Mouse (Mus musculus): ENCODE data around the gene Dapk3. TPM values are rescaled to one million over a fixed set of nuclear protein-coding genes. Genes with fewer than 3 reads are reported as not detected.

The Dapk3 gene
- polyA plus RNA-seq, 1 experiment from 2014 or later: 41.7 TPM

GRCm38 (mm10) chr10:81183805-81184204 is 1.0 kb downstream of the Dapk3 start, which contains the start of gene 4930442H23Rik:
4930442H23Rik (minus strand) TSS chr10:81183849.
- Histone ChIP-seq H3K27me3 (replicated peaks) (no peaks in the 10 kb centered on the region), H3K4me3 (peak within 1 kb of the TSS; percentile 72), H3K4me2 (peak within 1 kb of the TSS; percentile 81), H3K4me1 (peaks cover 59% of the 10 kb centered on the region), H3K27ac (peak within 1 kb of the TSS; percentile 85), H3K9ac (peak within 1 kb of the TSS; percentile 75), H3K36me3 (peaks cover 81% of the 10 kb centered on the region), H3K9me3 (replicated peaks) (no peaks in the 10 kb centered on the region)
- 68% methylated on average over 5 of the region's 5 CpGs for WGBS (ENCODE audit: insufficient replicate concordance)
- no peak for ATAC-seq

GRCm38 (mm10) chr10:81184765-81185164 is 2.0 kb downstream of the Dapk3 start:
- H3K27me3 ChIP-seq (replicated peaks): no peaks in the 10 kb centered on the region
- H3K4me3 ChIP-seq: no peak overlapping the region
- H3K27ac ChIP-seq: peak overlapping the region; percentile 16; the same call in 1 of the 2 replicates
- ATAC-seq: no peak
- H3K36me3 ChIP-seq: peaks cover 78% of the 10 kb centered on the region
- peaks cover 50% of the 10 kb centered on the region for H3K4me1 ChIP-seq
- H3K9ac ChIP-seq: no peak overlapping the region
- 71% methylated on average over 4 of the region's 4 CpGs for WGBS (ENCODE audit: insufficient replicate concordance)
- H3K4me2 ChIP-seq: no peak overlapping the region
- H3K9me3 ChIP-seq (replicated peaks): no peaks in the 10 kb centered on the region

- no peak overlapping the region for H3K4me3 ChIP-seq
- H3K4me1 ChIP-seq: peaks cover 52% of the 10 kb centered on the region
- H3K9ac ChIP-seq: no peak overlapping the region
- no peaks in the 10 kb centered on the region for H3K9me3 ChIP-seq (replicated peaks)
- H3K27me3 ChIP-seq (replicated peaks): no peaks in the 10 kb centered on the region
- no peak overlapping the region for H3K27ac ChIP-seq
- no peak for ATAC-seq
- H3K36me3 ChIP-seq: peaks cover 70% of the 10 kb centered on the region
- WGBS (ENCODE audit: insufficient replicate concordance): 85% methylated on average over 9 of the region's 9 CpGs
- no peak overlapping the region for H3K4me2 ChIP-seq
These were observed 4.4 kb downstream of the Dapk3 start for GRCm38 (mm10) chr10:81187161-81187560.

GRCm38 (mm10) chr10:81189821-81190220 is 7.0 kb downstream of the Dapk3 start:
- Histone ChIP-seq H3K4me3 (no peak overlapping the region), H3K27ac (no peak overlapping the region), H3K27me3 (replicated peaks) (peaks cover 25% of the 10 kb centered on the region), H3K9me3 (replicated peaks) (no peaks in the 10 kb centered on the region), H3K36me3 (peaks cover 57% of the 10 kb centered on the region), H3K4me1 (peaks cover 56% of the 10 kb centered on the region), H3K9ac (no peak overlapping the region), H3K4me2 (no peak overlapping the region)
- ATAC-seq: no peak
- whole genome bisulfite sequencing (ENCODE audit: insufficient replicate concordance): 85% methylated on average over 26 of the region's 26 CpGs

GRCm38 (mm10) chr10:81190236-81190911 is 7.6 kb downstream of the Dapk3 start:
- H3K9me3 ChIP-seq (replicated peaks): no peaks in the 10 kb centered on the region
- H3K9ac ChIP-seq: no peak overlapping the region
- H3K4me2 ChIP-seq: no peak overlapping the region
- peaks cover 51% of the 10 kb centered on the region for H3K36me3 ChIP-seq
- 69% methylated on average over 31 of the region's 31 CpGs for WGBS (ENCODE audit: insufficient replicate concordance)
- no peak overlapping the region for H3K4me3 ChIP-seq
- H3K27ac ChIP-seq: peak overlapping the region; percentile 86; the same call in 1 of the 2 replicates
- no peak for ATAC-seq
- H3K4me1 ChIP-seq: peaks cover 53% of the 10 kb centered on the region
- peaks cover 31% of the 10 kb centered on the region for H3K27me3 ChIP-seq (replicated peaks)

- Histone ChIP-seq H3K36me3 (peaks cover 46% of the 10 kb centered on the region), H3K4me2 (no peak overlapping the region), H3K27me3 (replicated peaks) (peaks cover 36% of the 10 kb centered on the region), H3K27ac (peak overlapping the region; percentile 86; the same call in 1 of the 2 replicates), H3K9ac (no peak overlapping the region), H3K9me3 (replicated peaks) (no peaks in the 10 kb centered on the region), H3K4me3 (0 out of 2 replicates have a peak overlapping the region, but pooled peaks have one; percentile 5), H3K4me1 (peaks cover 54% of the 10 kb centered on the region)
- no peak for ATAC-seq
- 42% methylated on average over 6 of the region's 6 CpGs for WGBS (ENCODE audit: insufficient replicate concordance)
These were observed 8.1 kb downstream of the Dapk3 start for GRCm38 (mm10) chr10:81190912-81191321.

DNA sequence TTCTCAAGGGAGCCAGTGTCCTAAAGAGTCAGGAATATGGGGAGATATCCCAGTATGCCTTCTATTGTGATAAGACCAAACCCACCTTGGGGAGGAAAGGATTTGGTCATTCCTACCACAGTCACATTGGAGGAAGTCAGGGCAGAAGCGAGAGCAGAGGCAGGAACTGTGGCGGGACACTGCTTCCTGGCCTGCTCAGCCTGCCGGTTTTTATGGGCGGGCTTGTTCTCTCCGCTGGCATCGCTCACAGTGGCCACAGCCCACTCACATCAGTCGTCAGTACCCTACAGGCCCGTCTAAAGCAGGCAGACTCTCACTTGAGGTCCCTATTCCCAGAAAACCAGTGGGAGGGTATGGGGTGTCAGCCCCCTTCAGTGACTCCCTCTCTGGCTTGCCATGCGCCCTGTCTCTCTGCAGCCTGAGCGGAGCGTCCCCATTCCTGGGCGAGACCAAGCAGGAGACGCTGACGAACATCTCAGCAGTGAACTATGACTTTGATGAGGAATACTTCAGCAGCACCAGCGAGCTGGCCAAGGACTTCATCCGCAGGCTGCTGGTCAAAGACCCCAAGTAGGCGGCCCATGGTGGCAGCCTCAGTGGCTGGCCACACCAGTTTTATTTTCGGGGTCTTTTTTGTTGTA is 8.7 kb downstream of the Dapk3 start:
- Histone ChIP-seq H3K27ac (peak overlapping the region; percentile 86), H3K36me3 (peaks cover 44% of the 10 kb centered on the region), H3K9me3 (replicated peaks) (no peaks in the 10 kb centered on the region), H3K27me3 (replicated peaks) (peaks cover 42% of the 10 kb centered on the region), H3K4me3 (peak overlapping the region; percentile 69; the same call in 1 of the 2 replicates), H3K4me2 (peak overlapping the region; percentile 83), H3K4me1 (peaks cover 54% of the 10 kb centered on the region), H3K9ac (no peak overlapping the region)
- no peak for ATAC-seq
- 75% methylated on average over 18 of the region's 18 CpGs for WGBS (ENCODE audit: insufficient replicate concordance)

- WGBS (ENCODE audit: insufficient replicate concordance): 1% methylated on average over 92 of the region's 93 CpGs
These were observed 9.6 kb downstream of the Dapk3 start for GRCm38 (mm10) chr10:81192270-81192967.

DNA sequence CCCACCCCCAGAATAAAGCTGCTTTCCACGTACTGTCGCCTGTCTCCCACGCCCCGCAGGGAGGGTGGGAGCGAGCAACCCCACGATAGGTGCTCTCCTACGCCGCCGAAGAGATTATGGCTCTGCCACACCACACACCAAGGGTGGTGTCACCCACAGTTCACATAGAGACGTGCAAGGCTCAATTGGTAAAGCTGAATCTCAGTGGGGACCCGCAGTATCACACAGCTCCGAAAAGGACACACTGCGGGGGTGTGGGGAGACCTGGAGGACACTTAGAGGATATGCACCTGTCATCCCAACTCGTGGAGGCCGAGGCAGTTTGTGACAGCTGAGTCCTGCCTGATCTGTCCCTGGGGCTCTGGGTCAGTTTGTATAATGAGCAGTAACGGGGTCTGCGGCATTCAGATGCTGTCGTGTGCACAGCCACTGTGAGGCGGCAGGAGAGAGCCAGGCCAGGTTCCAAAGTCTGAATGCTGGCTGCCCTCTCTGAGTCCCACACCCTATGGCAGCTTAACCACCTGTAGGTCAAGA is 10.2 kb downstream of the Dapk3 start:
- Histone ChIP-seq H3K4me1 (peaks cover 54% of the 10 kb centered on the region), H3K27ac (peak overlapping the region; percentile 86), H3K4me2 (peak overlapping the region; percentile 83), H3K4me3 (peak overlapping the region; percentile 69), H3K27me3 (replicated peaks) (peaks cover 55% of the 10 kb centered on the region), H3K9ac (peak overlapping the region; percentile 77), H3K36me3 (peaks cover 28% of the 10 kb centered on the region), H3K9me3 (replicated peaks) (no peaks in the 10 kb centered on the region)
- ATAC-seq: peak; percentile 28
- WGBS (ENCODE audit: insufficient replicate concordance): 8% methylated on average over 19 of the region's 19 CpGs

More at GRCm38 (mm10) chr10:81192270-81192967, 9.6 kb downstream of the Dapk3 start:
- H3K4me1 ChIP-seq: peaks cover 54% of the 10 kb centered on the region
- peak overlapping the region; percentile 83 for H3K4me2 ChIP-seq
- H3K27me3 ChIP-seq (replicated peaks): peaks cover 51% of the 10 kb centered on the region
- no peaks in the 10 kb centered on the region for H3K9me3 ChIP-seq (replicated peaks)
- H3K27ac ChIP-seq: peak overlapping the region; percentile 86
- peak overlapping the region; percentile 69 for H3K4me3 ChIP-seq
- H3K36me3 ChIP-seq: peaks cover 34% of the 10 kb centered on the region
- peak overlapping the region; percentile 77 for H3K9ac ChIP-seq
- peak; percentile 88 for ATAC-seq

- ATAC-seq: no peak
- H3K27ac ChIP-seq: no peak overlapping the region
- H3K9ac ChIP-seq: peak overlapping the region; percentile 50
- H3K4me1 ChIP-seq: peaks cover 54% of the 10 kb centered on the region
- peak overlapping the region; percentile 50 for H3K4me2 ChIP-seq
- H3K27me3 ChIP-seq (replicated peaks): peaks cover 63% of the 10 kb centered on the region
- H3K9me3 ChIP-seq (replicated peaks): no peaks in the 10 kb centered on the region
- peaks cover 19% of the 10 kb centered on the region for H3K36me3 ChIP-seq
- 13% methylated on average over 37 of the region's 37 CpGs for WGBS (ENCODE audit: insufficient replicate concordance)
- peak overlapping the region; percentile 28 for H3K4me3 ChIP-seq
These were observed 11.4 kb downstream of the Dapk3 start for GRCm38 (mm10) chr10:81193991-81194774.

- H3K9ac ChIP-seq: no peak overlapping the region
- H3K9me3 ChIP-seq (replicated peaks): no peaks in the 10 kb centered on the region
- peaks cover 74% of the 10 kb centered on the region for H3K27me3 ChIP-seq (replicated peaks)
- peaks cover 11% of the 10 kb centered on the region for H3K36me3 ChIP-seq
- peaks cover 48% of the 10 kb centered on the region for H3K4me1 ChIP-seq
- 50% methylated on average over 4 of the region's 4 CpGs for whole genome bisulfite sequencing (ENCODE audit: insufficient replicate concordance)
- H3K4me2 ChIP-seq: no peak overlapping the region
- H3K4me3 ChIP-seq: no peak overlapping the region
- ATAC-seq: no peak
- H3K27ac ChIP-seq: no peak overlapping the region
These were observed 12.5 kb downstream of the Dapk3 start for GRCm38 (mm10) chr10:81195300-81195699.

All from liver, embryonic 12.5 days (tissue).